Mouse (Mus musculus) left cerebral cortex, postnatal 10 days (tissue): Measurements from ENCODE around the gene Samd4. TPM values are rescaled to one million over a fixed set of nuclear protein-coding genes. Genes with fewer than 3 reads are reported as not detected.
A peak's percentile ranks its signal among the peaks of the same experiment; 100 is the strongest.
"Not testable (repeated sequence)": the region's sequence is repeated elsewhere in the genome, so short reads cannot be mapped to it uniquely, and the experiment has no call there.

Experiments
- DNase-seq, 2 experiments: peaks; one replicate each; pipeline ENCODE4 v3.0.0; 2021 to 2022; ENCODE audit warnings: low spot score in 2 of 2, mixed read lengths in 1 of 2; ENCODE audit errors: extremely low spot score in 1 of 2
- intact Hi-C: fragments of 180-260 bp; cut with DNase I; formaldehyde crosslinking; loops from one replicate; pipeline ENCODE4 v1.15.1; 2025
- total RNA-seq, 2 experiments: library from RNA; stranded (reverse); gene quantifications; 2 replicates each; pipeline ENCODE4 v1.2.3; 2021

The Samd4 gene
- total RNA-seq, 2 experiments from 2014 or later, result 20.5 to 22.8 TPM

DNA sequence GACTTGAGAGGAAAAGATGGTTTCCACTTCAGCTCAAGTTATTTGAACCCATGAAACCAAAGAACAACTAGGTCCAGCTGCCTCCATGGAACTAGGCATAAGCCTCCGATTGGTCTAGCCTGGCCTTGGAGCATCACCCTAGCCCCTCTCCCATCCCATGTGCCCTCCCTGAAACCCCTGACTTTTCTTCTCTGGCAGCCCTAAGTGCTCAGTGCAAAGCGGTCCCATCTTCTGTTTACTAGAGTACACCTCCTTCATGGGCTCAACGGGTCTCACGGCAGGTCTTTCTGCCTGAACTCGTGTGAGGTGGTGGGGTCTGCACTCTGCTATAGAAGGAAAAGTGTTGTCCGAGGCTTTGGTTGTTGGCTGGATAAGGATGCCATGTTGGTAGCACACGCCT is 197.3 kb downstream of the Samd4 start:
- intact Hi-C loops, result no loop called here

DNA sequence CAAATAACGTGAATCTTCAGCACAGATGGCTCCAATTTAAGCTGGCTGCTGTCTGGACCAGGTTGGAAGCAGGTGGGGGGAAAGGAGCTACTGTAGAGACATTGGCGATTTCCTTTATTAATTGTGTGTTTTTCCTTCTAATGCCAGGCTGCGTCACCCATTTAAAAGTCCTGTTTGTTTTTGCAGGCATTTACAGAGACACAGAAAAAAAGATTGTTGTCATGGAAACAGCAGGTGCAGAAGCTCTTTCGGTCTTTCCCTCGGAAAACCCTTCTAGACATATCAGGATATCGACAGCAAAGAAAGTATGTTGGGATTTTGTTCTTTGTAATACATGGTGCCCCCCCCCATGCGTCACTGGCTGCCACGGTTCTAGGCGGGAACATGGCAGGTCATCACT is 200.7 kb downstream of the Samd4 start:
- DNase-seq, result no peak
- intact Hi-C loops, result no loop called here

More for the DNA sequence above, 197.3 kb downstream of the Samd4 start:
- DNase-seq, result no peak

DNA sequence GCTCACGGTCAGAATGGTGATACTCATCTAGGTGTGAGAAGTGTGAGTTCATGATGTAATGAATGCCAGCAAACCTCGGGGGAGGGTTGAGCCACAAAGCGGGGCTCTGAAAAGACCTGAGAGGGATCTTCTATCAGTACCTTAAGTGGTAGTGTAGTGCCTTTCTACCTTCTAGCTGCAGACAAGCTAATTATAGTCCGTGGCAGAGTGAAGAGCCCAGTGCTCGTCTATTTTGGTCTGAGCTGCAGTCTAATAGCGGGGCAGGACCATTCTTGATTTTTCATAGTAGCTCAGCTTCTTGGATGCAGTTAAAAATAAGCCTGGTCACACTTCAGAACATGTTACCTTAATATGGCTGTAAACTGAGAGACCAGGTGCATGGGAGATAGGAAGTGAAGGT is 201.2 kb downstream of the Samd4 start:
- intact Hi-C loops, result no loop called here
- DNase-seq, result no peak

DNA sequence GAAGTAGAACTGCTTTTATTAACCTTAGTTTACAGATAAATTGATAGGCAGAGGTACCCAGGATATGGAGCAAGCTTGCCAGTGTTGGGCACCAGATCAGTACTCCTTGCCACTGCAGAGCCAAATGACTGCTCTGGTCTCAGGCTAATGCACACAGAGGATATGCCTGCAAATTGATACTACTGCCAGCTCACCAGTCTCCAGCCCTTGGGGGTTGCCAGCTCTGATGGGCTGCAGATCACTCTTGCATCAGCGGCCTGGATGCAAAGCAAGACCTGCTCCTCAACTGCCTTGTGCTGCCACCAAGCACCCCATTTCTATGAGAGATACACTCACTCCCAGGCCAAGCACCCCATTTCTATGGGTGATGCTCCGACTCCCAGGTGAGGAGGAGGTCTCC is 202.0 kb downstream of the Samd4 start:
- intact Hi-C loops, result no loop called here
- DNase-seq, result no peak

DNA sequence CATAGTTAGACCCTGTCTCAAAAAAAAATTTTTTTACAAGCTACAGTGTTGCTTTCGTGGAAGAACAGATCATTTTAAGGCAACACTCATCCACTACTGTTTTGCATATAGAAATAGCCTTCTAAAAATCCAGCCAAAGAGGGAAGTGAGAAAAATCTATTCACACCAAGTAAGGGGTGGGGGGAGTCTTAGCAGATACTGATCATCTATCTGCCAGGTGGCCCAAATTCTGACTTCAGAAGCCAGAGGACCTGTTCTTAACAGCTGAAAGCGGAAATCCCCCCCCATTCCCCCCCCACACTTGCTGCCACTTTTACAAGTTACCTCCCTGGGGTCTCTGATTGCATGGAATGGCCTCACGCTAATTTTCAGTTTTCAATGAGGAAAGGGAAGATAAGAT is 203.5 kb downstream of the Samd4 start:
- DNase-seq, result no peak
- intact Hi-C loops, result loop anchor here (2.0 kb wide), 1 partner anchor 201 kb away; no protein-coding TSS in a partner anchor

DNA sequence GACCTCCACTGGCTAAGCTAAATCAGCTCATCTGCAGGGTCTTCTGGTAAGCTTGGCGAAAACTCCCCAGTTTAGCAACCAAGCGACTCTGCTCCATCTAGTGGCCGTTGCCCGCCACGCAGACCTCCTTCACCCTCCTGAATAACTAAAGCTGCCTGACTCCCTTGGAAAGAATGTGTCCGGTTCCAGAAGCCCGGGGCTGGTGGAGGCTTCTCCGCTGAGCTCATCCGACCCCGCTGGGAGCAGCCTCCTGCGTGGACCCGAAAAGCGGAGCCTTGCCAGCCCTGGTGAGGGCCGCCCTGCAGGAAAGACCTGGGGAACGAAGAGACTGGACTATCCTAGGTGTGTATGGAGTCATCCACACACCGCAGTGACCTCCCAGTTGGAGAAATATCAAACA is 204.1 kb downstream of the Samd4 start:
- DNase-seq, result peak; percentile 44 to 80
- intact Hi-C loops, result loop anchor here (2.0 kb wide), 1 partner anchor 202 kb away; no protein-coding TSS in a partner anchor

DNA sequence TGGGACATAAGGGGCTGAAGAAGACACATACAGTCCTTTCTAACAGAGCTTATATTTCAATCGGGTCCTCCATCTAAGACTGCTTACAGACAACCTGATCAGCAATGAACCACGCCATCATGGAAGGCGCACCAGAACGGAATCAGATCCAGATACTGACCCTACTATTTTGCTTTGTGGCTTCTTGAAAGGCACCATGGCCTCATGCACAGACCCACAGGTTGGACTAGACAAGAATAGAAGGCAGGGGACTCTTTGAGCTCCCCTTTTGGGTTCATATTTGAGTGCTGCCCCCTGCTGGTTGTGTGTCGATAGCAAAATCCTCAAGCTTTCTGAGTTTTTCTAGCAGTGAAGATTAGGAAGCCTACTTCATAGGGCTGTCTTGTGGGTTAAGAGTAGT is 204.5 kb downstream of the Samd4 start:
- peak; percentile 57 to 80 for DNase-seq
- intact Hi-C loops, result loop anchor here (2.0 kb wide), 1 partner anchor 202 kb away; no protein-coding TSS in a partner anchor

DNA sequence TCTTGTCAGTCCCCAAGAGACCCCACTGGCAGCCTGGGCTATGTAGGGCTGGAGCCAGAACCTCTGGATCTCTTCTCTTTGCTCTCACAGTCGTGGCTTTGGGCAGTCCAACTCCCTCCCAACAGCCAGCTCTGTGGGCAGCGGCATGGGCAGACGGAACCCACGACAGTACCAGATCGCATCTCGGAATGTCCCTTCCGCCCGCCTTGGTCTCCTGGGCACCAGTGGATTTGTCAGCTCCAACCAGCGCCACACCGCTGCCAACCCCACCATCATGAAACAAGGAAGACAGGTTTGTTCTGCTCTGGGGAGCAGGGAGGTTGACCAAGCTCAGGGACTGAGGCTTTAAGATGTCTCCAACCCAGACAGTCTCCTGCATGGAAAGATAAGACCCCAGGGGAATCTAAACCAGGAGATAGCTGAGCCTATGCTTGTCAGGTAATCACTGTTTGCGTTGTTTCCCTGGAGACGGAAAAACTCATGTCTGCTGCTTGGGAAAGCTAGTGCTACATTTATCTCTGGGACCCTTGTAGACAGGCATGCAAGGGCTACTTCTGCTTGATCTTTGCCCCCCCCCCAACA is 205.1 kb downstream of the Samd4 start:
- DNase-seq, result no peak
- intact Hi-C loops, result loop anchor here (2.0 kb wide), 1 partner anchor 203 kb away; no protein-coding TSS in a partner anchor

DNA sequence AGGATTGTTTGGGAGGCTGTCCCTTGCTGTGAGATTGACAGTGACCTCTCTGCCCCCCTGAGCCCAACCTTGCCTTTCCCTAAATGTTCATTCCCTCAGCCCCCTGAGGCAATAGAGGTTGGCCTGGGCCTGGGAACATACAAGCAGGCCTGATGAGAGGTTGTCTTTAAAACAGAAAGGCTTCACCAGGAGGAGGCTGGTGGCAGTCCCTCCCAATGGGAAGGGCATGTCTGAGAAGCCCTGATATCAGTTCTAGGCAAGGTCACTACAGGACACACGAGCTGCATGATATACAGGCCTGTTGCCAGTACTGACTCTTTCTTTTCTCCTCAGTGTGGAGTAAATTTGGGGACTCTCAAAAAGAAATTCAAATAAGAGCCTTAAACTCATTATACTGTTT is 205.7 kb downstream of the Samd4 start:
- DNase-seq, result no peak
- intact Hi-C loops, result no loop called here

DNA sequence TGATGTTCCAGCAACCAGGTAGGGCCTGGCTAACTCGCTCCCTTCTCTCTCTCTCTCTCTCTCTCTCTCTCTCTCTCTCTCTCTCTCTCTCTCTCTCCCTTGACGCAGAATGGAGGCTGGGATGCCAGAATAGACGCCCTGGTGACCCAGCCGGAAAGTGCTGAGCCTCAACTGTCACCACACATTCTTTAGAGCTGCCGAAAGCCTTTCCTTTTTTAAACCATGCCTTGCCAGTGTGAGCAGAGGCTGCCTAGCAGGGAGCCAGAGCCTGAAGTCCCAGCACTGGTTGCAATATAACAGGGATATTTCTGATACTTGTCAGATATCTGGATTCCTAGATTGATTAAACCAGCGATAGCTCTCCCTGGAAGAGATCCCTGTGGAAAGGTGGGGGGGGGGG is 206.5 kb downstream of the Samd4 start:
- DNase-seq, result no peak
- intact Hi-C loops, result no loop called here

DNA sequence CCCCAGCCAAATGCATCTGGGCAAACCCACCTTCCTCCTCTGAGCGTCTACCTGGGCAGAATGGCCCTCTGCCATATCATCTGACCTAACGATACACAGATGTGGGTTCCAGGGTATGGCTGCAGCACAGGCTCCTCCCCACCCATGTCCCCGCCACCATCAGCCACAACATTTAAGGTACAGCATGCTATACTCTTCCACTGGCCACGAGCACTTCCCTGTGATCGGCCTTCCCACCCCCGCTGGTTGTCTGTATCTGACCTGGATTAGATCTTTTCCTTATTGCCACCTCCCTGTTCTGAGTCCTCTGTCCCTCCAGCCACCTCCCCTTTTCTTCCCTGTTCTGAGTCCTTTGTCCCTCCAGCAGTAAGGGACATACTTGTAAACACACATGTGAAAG is 209.3 kb downstream of the Samd4 start:
- no peak for DNase-seq
- intact Hi-C loops, result no loop called here

DNA sequence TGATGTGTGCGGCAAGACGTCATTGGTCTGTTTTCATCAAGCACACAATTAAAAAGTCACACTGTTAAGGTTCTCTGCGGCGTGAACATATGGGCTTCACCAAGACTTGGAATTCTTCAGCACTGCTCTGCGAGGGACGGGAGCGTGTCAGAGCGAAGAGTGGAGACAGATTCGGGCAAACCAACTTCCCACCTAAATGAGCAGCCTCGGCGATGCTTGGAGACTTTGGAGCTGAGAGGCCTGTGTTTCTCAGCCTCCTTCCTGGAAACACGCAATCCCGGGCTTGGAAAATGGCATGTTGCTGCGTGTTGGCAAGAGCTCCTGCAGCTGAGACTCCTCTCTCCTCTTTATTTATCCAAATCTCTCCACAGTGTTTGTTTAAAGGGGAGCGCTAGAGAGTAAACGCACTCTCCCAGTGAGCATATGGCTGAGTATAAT is 210.7 kb downstream of the Samd4 start:
- intact Hi-C loops, result no loop called here
- peak; percentile 49 to 67 for DNase-seq

DNA sequence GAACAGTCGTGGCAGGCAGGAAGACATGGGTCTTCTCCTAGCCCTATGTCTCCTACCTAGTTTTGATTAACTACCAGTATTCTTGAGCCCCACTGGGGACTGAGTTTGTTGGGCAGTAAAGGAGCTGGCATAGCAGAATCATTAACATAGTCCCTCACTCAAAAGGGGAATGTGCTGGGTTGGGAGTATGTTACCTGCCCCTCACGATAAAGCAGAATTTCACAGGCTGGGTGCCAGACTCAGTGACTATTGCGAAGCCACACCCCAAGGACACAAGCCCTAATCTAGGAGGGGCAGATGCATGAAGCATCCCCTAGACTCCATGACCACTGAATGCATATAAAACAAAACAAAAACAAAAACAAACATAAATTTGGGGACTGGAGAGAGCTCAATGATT is 212.4 kb downstream of the Samd4 start:
- intact Hi-C loops, result no loop called here
- no peak for DNase-seq

DNA sequence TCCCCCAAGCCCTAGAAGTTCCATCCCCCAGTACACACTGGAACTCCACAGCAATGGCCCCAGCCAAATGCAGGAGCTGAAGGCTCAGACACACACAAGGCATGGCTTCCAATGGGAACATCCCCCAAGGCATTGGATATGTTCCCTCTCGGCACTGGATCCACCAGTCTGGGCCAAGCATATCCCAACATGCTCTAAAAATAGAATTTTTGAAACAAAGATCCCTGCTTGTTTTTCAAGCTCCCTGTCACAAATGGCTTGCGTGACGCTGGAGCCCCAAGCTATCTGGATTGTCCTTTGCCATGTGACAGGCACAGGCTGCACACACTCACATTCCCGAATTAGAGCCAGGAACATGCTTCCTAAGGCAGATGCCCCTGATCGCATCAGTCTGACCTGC is 213.7 kb downstream of the Samd4 start:
- intact Hi-C loops, result no loop called here
- DNase-seq, result no peak

DNA sequence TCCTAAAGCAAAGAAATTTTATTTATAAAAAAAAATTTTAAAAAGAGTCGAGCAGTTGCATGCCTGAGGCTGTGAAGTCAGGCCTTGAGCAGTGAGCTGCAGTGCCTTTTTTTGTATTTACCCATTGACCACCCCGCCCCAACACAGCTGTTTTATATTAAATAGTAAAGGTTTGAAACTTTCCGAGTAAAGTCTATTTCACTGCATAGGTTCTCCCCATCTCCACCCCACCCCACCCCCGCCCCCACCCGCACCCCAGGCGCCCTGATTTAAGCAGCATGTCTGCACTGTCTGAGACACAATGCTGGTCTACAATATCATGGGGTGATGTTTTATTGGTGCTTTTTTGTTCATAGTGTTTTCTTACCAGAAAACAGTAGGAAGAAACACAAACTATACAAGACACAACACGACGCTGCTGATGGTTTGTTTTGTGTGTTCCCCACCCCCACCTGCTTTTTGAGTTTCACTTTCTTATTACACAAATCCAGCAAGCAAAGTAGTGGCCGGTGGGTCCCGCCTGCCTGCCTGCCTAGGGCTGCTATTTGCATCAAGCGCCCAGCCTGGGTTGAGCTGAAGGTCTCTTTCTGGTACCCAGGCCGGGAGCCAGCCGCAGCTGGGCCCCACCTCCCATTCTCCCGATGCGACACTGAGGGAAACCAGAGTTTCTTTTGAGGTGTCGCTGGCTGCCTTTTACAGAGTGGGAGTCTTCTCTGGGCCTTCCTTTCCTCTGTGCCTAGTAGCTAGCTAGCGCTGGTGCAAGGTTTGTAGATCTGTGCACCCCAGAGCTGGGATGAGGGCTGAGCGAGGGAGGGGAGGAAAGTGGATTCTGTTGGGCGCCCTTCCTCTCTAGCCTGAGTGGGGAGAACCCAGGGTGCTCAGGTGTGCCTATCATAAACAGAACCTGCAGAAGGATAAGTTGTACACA is 221.9 kb downstream of the Samd4 start:
- no peak for DNase-seq
- intact Hi-C loops, result no loop called here

DNA sequence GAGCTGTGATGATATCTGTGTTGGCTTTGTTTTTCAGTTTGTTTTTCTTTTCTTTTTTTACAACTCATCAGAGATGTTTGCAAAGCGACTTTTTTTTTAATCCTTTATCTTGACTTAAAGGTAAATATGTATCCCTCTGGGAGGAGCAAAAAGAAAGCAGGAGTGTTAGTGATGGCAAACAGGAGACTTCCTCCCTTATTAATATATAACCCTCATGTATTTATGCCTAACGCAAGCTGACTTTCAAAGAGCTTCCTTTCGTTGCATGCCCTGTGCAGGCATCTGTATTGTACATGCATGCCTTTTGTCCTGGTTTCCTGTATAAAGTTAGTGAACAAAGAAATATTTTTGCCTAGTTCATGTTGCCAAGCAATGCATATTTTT is 222.5 kb downstream of the Samd4 start:
- intact Hi-C loops, result no loop called here
- no peak for DNase-seq

DNA sequence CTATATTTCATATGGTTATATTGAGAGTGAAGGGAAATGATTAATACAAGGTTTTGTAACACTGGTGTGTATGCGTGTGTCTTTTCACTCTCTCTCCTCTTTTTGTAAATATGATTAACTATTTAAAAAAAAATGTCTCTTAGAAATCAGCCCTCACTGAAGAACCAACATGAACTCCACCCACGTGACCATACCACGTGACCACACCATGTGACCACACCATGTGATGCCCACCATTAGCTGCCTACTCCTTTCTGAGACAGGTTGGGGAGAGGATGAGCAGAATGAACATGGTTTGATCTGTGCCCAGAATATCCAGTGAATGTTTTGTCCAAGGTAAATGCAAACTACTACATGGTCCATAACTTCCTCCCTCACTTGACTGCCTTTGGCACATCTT is 223.1 kb downstream of the Samd4 start:
- no peak for DNase-seq
- intact Hi-C loops, result no loop called here

DNA sequence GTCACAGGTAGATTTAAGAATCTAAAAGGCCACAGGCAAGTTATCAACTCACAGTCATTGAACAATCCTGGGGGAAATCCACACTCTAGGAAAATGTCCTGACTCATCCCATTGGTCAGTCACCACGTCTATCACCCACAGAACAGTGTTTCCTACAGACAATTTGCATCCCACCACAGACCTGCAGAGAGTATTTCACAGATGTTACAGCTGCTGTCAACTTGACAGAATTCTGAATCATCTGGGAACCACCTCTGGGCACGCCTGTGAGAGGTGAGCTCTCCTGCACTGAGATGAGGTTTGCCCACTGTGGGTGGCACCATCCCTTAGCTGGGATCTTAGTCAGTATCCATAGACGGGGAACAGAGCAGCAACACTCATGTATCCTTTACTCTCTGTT is 224.8 kb downstream of the Samd4 start:
- intact Hi-C loops, result no loop called here
- DNase-seq, result no peak

DNA sequence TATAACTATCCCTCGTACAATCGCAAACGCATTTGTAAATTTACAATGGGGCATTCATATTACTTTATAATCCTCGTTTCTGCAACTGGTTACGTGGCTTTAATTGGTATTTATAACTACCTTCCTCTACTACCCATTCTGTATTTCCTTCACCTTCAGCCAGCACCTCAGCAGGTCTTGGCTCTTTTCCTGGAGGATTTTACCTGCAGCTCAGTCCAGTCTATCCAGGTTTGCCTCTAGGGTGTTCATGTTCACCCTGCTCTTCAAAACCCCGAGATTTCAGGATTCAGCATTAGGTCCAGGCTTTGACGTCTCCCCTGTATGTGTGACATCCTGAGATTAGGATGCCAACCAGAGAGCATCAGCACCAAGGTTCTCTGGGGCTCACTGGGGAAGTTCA is 227.7 kb downstream of the Samd4 start:
- DNase-seq, intact Hi-C loops: not testable (repeated sequence)

DNA sequence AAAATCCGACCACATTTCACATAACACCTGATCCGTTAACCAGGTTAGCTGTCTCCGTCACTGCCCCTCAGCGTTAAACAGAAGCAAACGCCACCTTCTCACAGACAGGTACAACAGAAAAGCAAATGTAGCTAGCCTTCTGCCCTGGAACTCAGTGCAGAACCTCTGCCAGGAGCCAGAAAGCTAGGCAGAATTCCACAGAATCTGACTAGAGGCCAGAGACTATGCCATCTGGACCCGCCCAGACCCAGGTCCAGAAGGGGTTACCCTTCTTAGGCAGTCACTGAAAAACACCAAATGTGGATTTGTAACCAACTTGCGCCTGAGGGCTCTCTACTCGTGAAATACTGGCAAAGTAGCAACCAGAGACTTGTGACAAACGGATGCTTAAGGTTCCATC is 228.7 kb downstream of the Samd4 start:
- intact Hi-C loops, result no loop called here
- no peak for DNase-seq
